28 mouse cellular contexts compared by ENCODE assay signal in genomic region chr15:51390383-51390782, GRCm38 (mm10).
"Had no signal": no experiment of that assay in that cellular context is flagged by ENCODE, and none has a peak within 500 bp of the region (broad histone marks: within the 10 kb centered on the region; RNA-seq: fewer than 3 reads in every experiment).

No protein-coding gene starts in this region.

- H3K36me3 ChIP-seq: heart, embryonic 13.5 days; heart, embryonic 15.5 days; hindbrain, embryonic 13.5 days; hindbrain, embryonic 15.5 days; kidney, embryonic 15.5 days; limb, embryonic 10.5 days; limb, embryonic 12.5 days had no signal

- H3K27ac ChIP-seq: heart, adult 2 months; heart, embryonic 13.5 days; heart, embryonic 15.5 days; hindbrain, embryonic 13.5 days; hindbrain, embryonic 15.5 days; hindbrain, postnatal 0 days; kidney, embryonic 15.5 days; kidney, postnatal 0 days; left cerebral cortex, adult 2 months; limb, embryonic 10.5 days; limb, embryonic 12.5 days; liver, embryonic 14.5 days had no signal

- DNase-seq: gastrocnemius, postnatal 14 days; gastrocnemius, postnatal 36 days; heart, adult 11 months; heart, adult 2 months; heart, postnatal 14 days; heart, postnatal 36 days; kidney, adult 11 months; kidney, adult 2 months; kidney, adult 9 months; kidney, postnatal 14 days; kidney, postnatal 36 days; layer of hippocampus, adult 9-11 months; layer of hippocampus, postnatal 36 days; liver had no signal

- H3K4me2 ChIP-seq: heart, embryonic 11.5 days; heart, embryonic 13.5 days; heart, embryonic 15.5 days; hindbrain, embryonic 13.5 days; hindbrain, embryonic 15.5 days; kidney, embryonic 15.5 days; limb, embryonic 12.5 days; liver, embryonic 11.5 days had no signal

- ATAC-seq: hindbrain, postnatal 0 days; intestine, embryonic 16.5 days had no signal

- H3K4me1 ChIP-seq: heart, embryonic 15.5 days; hindbrain, embryonic 13.5 days; hindbrain, embryonic 15.5 days; kidney, embryonic 15.5 days; limb, embryonic 12.5 days had no signal

- H3K9me3 ChIP-seq: heart, embryonic 13.5 days; heart, embryonic 15.5 days; hindbrain, embryonic 13.5 days; hindbrain, embryonic 15.5 days; kidney, embryonic 15.5 days; limb, embryonic 10.5 days; limb, embryonic 12.5 days had no signal

- H3K4me3 ChIP-seq: heart, adult 2 months; heart, embryonic 13.5 days; heart, embryonic 15.5 days; hindbrain, embryonic 13.5 days; hindbrain, embryonic 15.5 days; kidney, embryonic 15.5 days; left cerebral cortex, adult 2 months; limb, embryonic 10.5 days; limb, embryonic 12.5 days had no signal

- H3K27me3 ChIP-seq: heart, embryonic 13.5 days; heart, embryonic 15.5 days; hindbrain, embryonic 13.5 days; hindbrain, embryonic 15.5 days; kidney, embryonic 15.5 days; limb, embryonic 12.5 days had no signal

- H3K9ac ChIP-seq: heart, embryonic 13.5 days; heart, embryonic 15.5 days; hindbrain, embryonic 13.5 days; hindbrain, embryonic 15.5 days; kidney, embryonic 15.5 days; limb, embryonic 12.5 days; liver, embryonic 14.5 days had no signal
